Mouse (Mus musculus): ENCODE measurements around the gene Serpina1c. TPM values are rescaled to one million over a fixed set of nuclear protein-coding genes. Genes with fewer than 3 reads are reported as not detected.
"Not testable (repeated sequence)": the region's sequence is repeated elsewhere in the genome, so short reads cannot be mapped to it uniquely, and the experiment has no call there.

Gene Serpina1c
- polyA plus RNA-seq (2015; fragmentation: Nextera tagmentation; extraction: Ambion mirVana): 26.7 and 33.2 TPM in 2 replicates

- H3K36me3 ChIP-seq (ENCODE audit: control insufficient read depth, insufficient read depth, low read length); ATAC-seq; H3K4me3 ChIP-seq (ENCODE audit: low read length); H3K4me2 ChIP-seq (ENCODE audit: low read depth, low read length); H3K9me3 ChIP-seq (ENCODE audit: control insufficient read depth, low read length); H3K27ac ChIP-seq (ENCODE audit: low read length); H3K4me1 ChIP-seq (ENCODE audit: control insufficient read depth, insufficient read depth, low read length); H3K27me3 ChIP-seq (replicated peaks; ENCODE audit: control insufficient read depth, insufficient read depth, low read length); H3K9ac ChIP-seq (ENCODE audit: low read depth, low read length): not testable (repeated sequence)
- WGBS: 58% methylated on average over 4 of the region's 4 CpGs
Observed at GRCm38 (mm10) chr12:103904837-103905340, at the start of gene Serpina1c. Gene Serpina1c (minus strand): TSS chr12:103904887.

GRCm38 (mm10) chr12:103952972-103953371 is 48.3 kb upstream of the Serpina1c start:
- H3K27me3 ChIP-seq (replicated peaks; ENCODE audit: control insufficient read depth, insufficient read depth, low read length); H3K9me3 ChIP-seq (ENCODE audit: control insufficient read depth, low read length); ATAC-seq; H3K9ac ChIP-seq (ENCODE audit: low read depth, low read length); H3K4me2 ChIP-seq (ENCODE audit: low read depth, low read length); H3K4me3 ChIP-seq (ENCODE audit: low read length); H3K36me3 ChIP-seq (ENCODE audit: control insufficient read depth, insufficient read depth, low read length); H3K4me1 ChIP-seq (ENCODE audit: control insufficient read depth, insufficient read depth, low read length); H3K27ac ChIP-seq (ENCODE audit: low read length): not testable (repeated sequence)
- WGBS: 91% methylated on average over 3 of the region's 3 CpGs

GRCm38 (mm10) chr12:103946243-103946642 is 41.6 kb upstream of the Serpina1c start:
- Histone ChIP-seq H3K4me1 (ENCODE audit: control insufficient read depth, insufficient read depth, low read length) (no peaks in the 10 kb centered on the region), H3K27ac (ENCODE audit: low read length) (no peak overlapping the region), H3K4me2 (ENCODE audit: low read depth, low read length) (no peak overlapping the region), H3K36me3 (ENCODE audit: control insufficient read depth, insufficient read depth, low read length) (no peaks in the 10 kb centered on the region), H3K27me3 (replicated peaks; ENCODE audit: control insufficient read depth, insufficient read depth, low read length) (no peaks in the 10 kb centered on the region), H3K9ac (ENCODE audit: low read depth, low read length) (no peak overlapping the region), H3K4me3 (ENCODE audit: low read length) (no peak overlapping the region), H3K9me3 (ENCODE audit: control insufficient read depth, low read length) (no peaks in the 10 kb centered on the region)
- 92% methylated on average over 4 of the region's 4 CpGs for WGBS
- ATAC-seq: no peak

GRCm38 (mm10) chr12:103909181-103909580 is 4.5 kb upstream of the Serpina1c start:
- H3K27me3 ChIP-seq (replicated peaks; ENCODE audit: control insufficient read depth, insufficient read depth, low read length); H3K36me3 ChIP-seq (ENCODE audit: control insufficient read depth, insufficient read depth, low read length); H3K4me3 ChIP-seq (ENCODE audit: low read length); ATAC-seq; H3K4me1 ChIP-seq (ENCODE audit: control insufficient read depth, insufficient read depth, low read length); H3K27ac ChIP-seq (ENCODE audit: low read length); H3K9me3 ChIP-seq (ENCODE audit: control insufficient read depth, low read length); H3K4me2 ChIP-seq (ENCODE audit: low read depth, low read length); H3K9ac ChIP-seq (ENCODE audit: low read depth, low read length): not testable (repeated sequence)
- WGBS: 97% methylated on average over 10 of the region's 16 CpGs

GRCm38 (mm10) chr12:103907746-103908145 is 3.1 kb upstream of the Serpina1c start:
- not testable (repeated sequence) for H3K4me2 ChIP-seq (ENCODE audit: low read depth, low read length); H3K9me3 ChIP-seq (ENCODE audit: control insufficient read depth, low read length); ATAC-seq; H3K36me3 ChIP-seq (ENCODE audit: control insufficient read depth, insufficient read depth, low read length); H3K4me1 ChIP-seq (ENCODE audit: control insufficient read depth, insufficient read depth, low read length); H3K27ac ChIP-seq (ENCODE audit: low read length); H3K4me3 ChIP-seq (ENCODE audit: low read length); H3K27me3 ChIP-seq (replicated peaks; ENCODE audit: control insufficient read depth, insufficient read depth, low read length); H3K9ac ChIP-seq (ENCODE audit: low read depth, low read length)
- WGBS: 47% methylated on average over 1 of the region's 1 CpGs

GRCm38 (mm10) chr12:103901929-103902328 is 2.8 kb downstream of the Serpina1c start:
- H3K27ac ChIP-seq (ENCODE audit: low read length); H3K4me3 ChIP-seq (ENCODE audit: low read length); H3K9me3 ChIP-seq (ENCODE audit: control insufficient read depth, low read length); H3K4me1 ChIP-seq (ENCODE audit: control insufficient read depth, insufficient read depth, low read length); H3K36me3 ChIP-seq (ENCODE audit: control insufficient read depth, insufficient read depth, low read length); H3K27me3 ChIP-seq (replicated peaks; ENCODE audit: control insufficient read depth, insufficient read depth, low read length); H3K9ac ChIP-seq (ENCODE audit: low read depth, low read length); ATAC-seq; H3K4me2 ChIP-seq (ENCODE audit: low read depth, low read length): not testable (repeated sequence)
- 87% methylated on average over 3 of the region's 3 CpGs for WGBS

GRCm38 (mm10) chr12:103866873-103867272 is 37.8 kb downstream of the Serpina1c start:
- not testable (repeated sequence) for H3K4me2 ChIP-seq (ENCODE audit: low read depth, low read length); ATAC-seq; H3K27me3 ChIP-seq (replicated peaks; ENCODE audit: control insufficient read depth, insufficient read depth, low read length); H3K4me1 ChIP-seq (ENCODE audit: control insufficient read depth, insufficient read depth, low read length); H3K27ac ChIP-seq (ENCODE audit: low read length); H3K9me3 ChIP-seq (ENCODE audit: control insufficient read depth, low read length); H3K36me3 ChIP-seq (ENCODE audit: control insufficient read depth, insufficient read depth, low read length); H3K9ac ChIP-seq (ENCODE audit: low read depth, low read length); H3K4me3 ChIP-seq (ENCODE audit: low read length)
- WGBS: 62% methylated on average over 1 of the region's 1 CpGs

GRCm38 (mm10) chr12:103863101-103863974 is 41.3 kb downstream of the Serpina1c start, which contains the start of gene Serpina1a:
Gene Serpina1a (minus strand): TSS chr12:103863562.
- peak; percentile 90 for ATAC-seq
- H3K27me3 ChIP-seq (replicated peaks; ENCODE audit: control insufficient read depth, insufficient read depth, low read length); H3K4me3 ChIP-seq (ENCODE audit: low read length); H3K4me1 ChIP-seq (ENCODE audit: control insufficient read depth, insufficient read depth, low read length); H3K27ac ChIP-seq (ENCODE audit: low read length); H3K9me3 ChIP-seq (ENCODE audit: control insufficient read depth, low read length); H3K36me3 ChIP-seq (ENCODE audit: control insufficient read depth, insufficient read depth, low read length); H3K4me2 ChIP-seq (ENCODE audit: low read depth, low read length); H3K9ac ChIP-seq (ENCODE audit: low read depth, low read length): not testable (repeated sequence)
- WGBS: 61% methylated on average over 9 of the region's 9 CpGs

GRCm38 (mm10) chr12:103860976-103861375 is 43.7 kb downstream of the Serpina1c start:
- no peak for ATAC-seq

More at GRCm38 (mm10) chr12:103860976-103861375, 43.7 kb downstream of the Serpina1c start:
- H3K4me3 ChIP-seq (ENCODE audit: low read length): no peak overlapping the region
- no peaks in the 10 kb centered on the region for H3K4me1 ChIP-seq (ENCODE audit: control insufficient read depth, insufficient read depth, low read length)
- no peak overlapping the region for H3K27ac ChIP-seq (ENCODE audit: low read length)
- H3K27me3 ChIP-seq (replicated peaks; ENCODE audit: control insufficient read depth, insufficient read depth, low read length): no peaks in the 10 kb centered on the region
- no peaks in the 10 kb centered on the region for H3K9me3 ChIP-seq (ENCODE audit: control insufficient read depth, low read length)
- WGBS: 67% methylated on average over 3 of the region's 3 CpGs
- H3K36me3 ChIP-seq (ENCODE audit: control insufficient read depth, insufficient read depth, low read length): no peaks in the 10 kb centered on the region
- no peak overlapping the region for H3K9ac ChIP-seq (ENCODE audit: low read depth, low read length)
- no peak overlapping the region for H3K4me2 ChIP-seq (ENCODE audit: low read depth, low read length)

All from intestine, embryonic 16.5 days (tissue).